Mouse (Mus musculus): ENCODE data around the gene Clptm1.

GRCm38 (mm10) chr7:19688611-19689010 lies 23.8 kb upstream of the Clptm1 start:
- TF ChIP-seq CTCF (IDR thresholded peaks at IDR 0.05; ENCODE audit: control insufficient read depth, insufficient read depth, insufficient read length) (no peak), CEBPB (IDR thresholded peaks at IDR 0.05; ENCODE audit: low read depth) (no peak), MYOG (IDR thresholded peaks at IDR 0.05; ENCODE audit: control insufficient read depth, extremely low read depth, insufficient read length) (no peak), MYOD1 (IDR thresholded peaks at IDR 0.05; ENCODE audit: control insufficient read depth, insufficient read length, low read depth) (no peak), USF1 (IDR thresholded peaks at IDR 0.05; ENCODE audit: low read depth) (no peak)

All from C2C12 (cell line).